Mouse (Mus musculus): Measurements from ENCODE around the gene Notch3.
A peak's percentile ranks its signal among the peaks of the same experiment; 100 is the strongest.

- TF ChIP-seq CTCF (IDR thresholded peaks at IDR 0.05; ENCODE audit: control insufficient read depth, insufficient read depth, low read length) = peak; percentile 81
- TF ChIP-seq POLR2A (IDR thresholded peaks at IDR 0.05; ENCODE audit: borderline replicate concordance, control insufficient read depth, low read depth, low read length) = peak; percentile 37; the same call in 1 of the 2 replicates
Observed at GRCm38 (mm10) chr17:32142907-32143854, 23.5 kb downstream of the Notch3 start.
